Mouse (Mus musculus) inflammation-experienced regulatory T-cells, adult 6 months (primary cell): Measurements from ENCODE around the gene Lad1. TPM values are rescaled to one million over a fixed set of nuclear protein-coding genes. Genes with fewer than 3 reads are reported as not detected.

Experiments
- ATAC-seq: one replicate; pipeline ENCODE4 v1.8.0; 2017
- polyA plus RNA-seq, 3 experiments: library from polyadenylated mRNA; unstranded; fragments of 100-300 nt; shearing (Covaris generic); gene quantifications; one replicate each; pipeline ENCODE4 v1.2.1; 2017

The Lad1 gene
- polyA plus RNA-seq, 3 experiments from 2014 or later = 1.9 to 5.2 (median 2.4) TPM

DNA sequence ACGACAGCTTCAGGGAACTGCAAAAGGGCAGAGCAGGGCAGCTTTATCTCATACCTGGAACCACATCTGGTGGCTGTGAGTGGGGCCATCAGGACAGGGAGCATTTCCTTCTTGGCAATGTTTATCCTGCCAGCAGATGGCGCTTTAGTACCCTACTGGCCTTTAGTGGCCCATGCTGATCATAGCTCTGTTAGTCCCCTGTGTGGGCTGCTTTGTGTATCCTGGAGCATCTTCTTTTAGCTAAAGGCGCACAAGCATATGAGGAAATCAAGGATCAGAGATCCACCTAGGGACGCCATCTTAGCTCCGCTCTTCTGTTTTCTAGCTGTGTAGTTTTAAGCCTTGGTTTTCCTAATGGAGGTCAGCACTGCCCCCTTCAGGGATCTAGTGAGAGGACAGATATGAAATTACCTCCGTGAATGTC, 28.8 kb downstream of the Lad1 start:
- ATAC-seq = no peak

DNA sequence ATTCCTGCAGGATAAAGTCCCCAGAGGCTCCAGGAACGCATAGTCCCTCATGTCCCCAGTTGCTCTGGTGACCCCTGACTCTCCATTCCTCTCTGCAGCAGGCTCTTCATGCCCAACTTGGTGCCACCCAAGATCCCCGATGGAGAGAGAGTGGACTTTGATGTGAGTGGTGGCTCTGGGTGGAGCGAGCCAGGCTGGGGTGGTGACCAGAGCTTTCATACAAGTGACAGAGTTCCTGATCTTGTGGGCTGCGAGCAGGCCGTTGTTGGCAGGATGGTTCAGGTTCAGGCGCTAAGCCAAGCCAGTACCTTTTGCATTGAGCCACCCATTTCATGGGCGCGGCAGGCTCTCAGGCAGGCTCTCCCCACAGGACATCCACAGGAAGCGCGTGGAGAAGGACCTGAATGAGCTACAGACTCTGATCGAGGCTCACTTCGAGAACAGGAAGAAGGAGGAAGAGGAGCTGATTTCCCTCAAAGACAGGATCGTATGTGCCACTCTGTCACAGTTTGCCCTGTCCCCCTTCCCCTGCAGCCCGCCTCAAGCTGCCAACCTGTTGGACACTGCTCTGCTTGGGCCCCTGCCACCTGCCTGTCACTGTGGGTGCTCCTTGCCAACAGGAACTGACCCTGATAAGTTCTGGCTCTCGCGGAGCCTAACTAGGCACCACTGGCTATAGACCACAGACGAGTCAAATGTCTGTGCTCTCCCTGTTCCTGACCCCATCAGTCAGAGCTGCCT, 29.4 kb downstream of the Lad1 start:
- ATAC-seq = no peak

DNA sequence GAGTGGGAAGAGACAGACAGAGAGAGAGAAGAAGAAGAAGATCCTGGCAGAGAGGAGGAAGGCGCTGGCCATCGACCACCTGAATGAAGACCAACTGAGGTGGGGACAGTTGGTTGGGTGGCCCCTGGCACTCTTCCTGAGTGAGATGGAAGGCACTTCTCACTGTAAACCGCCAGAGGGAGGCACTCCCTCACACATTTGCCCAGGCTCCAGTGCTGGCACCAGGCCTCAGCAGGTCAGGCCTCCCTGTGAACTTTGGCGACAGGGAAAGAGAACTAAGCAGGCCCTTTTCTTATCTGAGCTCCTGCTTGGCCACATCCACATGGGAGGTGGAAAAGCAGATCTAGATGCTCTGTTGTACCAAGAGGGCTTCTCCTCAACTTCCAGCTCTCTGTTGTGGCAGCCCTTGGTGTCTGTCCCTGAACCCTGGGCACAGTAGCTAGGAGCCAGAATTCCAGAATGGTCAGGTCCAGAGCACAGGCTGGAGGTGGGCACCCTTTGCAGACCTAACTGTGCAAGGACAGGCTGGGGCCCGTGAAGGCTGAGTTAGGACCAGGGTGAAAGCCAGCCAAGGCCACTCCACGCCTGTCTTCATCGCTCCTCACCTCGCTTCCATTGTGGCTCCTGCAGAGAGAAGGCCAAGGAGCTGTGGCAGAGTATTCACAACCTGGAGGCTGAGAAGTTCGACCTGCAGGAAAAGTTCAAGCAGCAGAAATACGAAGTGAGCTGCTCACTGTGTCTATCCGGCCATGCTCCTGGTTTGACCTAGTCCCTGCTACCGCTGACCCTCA, 32.5 kb downstream of the Lad1 start:
- no peak for ATAC-seq

DNA sequence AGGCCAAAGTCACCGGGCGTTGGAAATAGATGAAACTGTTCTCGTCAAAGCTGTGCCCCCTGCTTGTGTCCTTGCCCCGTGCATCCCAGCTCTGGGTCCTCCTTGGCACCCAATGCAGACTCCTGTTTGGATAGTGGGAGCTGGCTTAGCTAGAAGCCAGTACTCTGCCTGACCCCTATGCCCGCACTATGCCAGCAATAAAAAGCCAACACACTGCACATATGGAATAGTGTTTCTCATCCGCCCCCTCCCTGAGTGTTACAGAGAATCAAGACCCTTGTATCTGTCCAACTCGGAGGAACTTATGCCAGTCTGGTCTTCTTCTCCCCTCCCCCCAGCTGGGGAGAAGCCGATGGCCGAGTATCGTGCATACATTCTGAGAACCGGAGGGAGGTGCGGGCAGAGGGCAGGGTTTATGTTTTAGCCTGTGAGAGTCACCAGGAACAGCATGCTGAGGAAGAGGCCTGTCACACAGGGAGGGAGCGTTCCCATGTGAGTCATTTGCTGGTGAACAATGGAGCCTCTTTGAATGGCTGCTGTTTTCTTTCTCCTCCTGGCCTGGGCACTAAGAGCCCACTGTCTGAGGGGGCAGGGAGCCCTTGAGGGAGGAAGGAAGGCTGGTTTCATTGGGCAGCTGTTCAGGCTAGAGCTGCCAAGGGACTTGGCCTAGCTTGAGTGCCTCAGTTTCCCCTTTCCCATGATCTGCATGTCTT, 33.8 kb downstream of the Lad1 start:
- no peak for ATAC-seq

DNA sequence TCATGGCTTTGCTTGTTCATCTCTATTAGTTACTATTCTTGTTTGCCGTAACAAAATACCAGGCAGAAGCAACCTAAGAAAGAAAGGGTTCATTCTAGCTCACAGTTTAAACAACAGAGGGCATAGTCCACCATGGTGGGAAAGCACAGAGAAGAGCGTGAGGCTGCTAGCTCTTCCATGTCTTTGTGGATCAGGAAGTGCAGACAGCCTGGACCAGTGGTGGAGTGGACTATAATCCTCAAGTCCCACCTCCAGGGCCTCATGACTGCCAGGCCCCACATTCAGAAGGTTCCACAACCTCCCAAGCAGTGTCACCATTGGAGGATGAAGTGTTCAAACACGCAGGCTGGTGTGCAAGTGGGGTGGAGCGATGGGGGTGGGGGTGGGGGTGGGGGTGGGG, 34.8 kb downstream of the Lad1 start:
- no peak for ATAC-seq

DNA sequence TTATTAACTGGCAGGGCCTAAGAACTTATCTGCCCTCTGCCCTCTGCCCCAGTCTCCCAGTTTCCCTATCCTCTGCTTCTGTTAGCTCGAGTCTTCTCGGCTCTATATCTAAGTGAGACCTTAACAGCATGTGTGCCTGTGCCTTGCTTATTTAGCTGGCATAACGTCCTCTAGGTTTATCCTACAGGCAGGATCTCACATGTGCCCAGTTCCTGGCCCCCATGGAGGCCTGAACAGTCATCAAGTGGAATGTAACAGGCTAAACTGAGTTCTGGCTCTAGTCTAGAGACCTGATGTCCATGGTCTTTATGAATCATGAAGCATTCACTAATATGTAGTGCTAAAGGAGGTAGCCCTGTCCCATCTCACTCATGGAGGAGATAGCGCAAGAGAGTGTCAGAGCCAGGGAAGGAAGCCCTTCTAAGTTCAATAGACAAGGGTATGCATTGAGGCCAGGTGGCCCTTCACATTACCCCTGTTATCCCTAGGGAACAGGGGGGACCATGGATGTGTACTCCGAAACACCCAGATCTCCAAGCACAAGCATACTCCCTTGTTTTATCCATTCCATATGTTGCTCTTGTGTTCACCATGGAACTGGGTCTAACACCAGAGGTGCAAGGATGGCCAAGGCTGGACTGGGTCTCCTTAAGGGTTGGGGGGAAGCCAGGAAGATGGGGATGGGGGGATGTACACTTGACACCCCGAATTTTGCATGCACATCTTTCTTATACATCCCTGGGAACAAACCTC, 36.4 kb downstream of the Lad1 start:
- no peak for ATAC-seq

DNA sequence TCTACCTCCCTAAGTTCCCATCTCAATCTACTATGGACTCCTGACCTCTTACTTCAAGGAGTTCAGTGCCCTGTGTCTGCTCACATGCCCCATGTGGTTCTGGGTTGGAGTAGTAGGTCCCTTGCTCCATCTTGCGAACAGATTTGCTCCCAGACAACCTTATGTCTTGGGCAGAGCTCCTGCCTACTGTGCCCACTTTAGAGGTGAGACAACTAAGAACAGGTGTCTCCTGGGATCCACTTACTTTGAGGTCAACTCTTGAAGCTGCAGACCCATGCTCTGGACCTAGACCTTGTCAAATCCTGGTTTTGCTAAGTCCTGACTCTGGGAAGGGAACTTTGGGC, 36.9 kb downstream of the Lad1 start:
- ATAC-seq = no peak

DNA sequence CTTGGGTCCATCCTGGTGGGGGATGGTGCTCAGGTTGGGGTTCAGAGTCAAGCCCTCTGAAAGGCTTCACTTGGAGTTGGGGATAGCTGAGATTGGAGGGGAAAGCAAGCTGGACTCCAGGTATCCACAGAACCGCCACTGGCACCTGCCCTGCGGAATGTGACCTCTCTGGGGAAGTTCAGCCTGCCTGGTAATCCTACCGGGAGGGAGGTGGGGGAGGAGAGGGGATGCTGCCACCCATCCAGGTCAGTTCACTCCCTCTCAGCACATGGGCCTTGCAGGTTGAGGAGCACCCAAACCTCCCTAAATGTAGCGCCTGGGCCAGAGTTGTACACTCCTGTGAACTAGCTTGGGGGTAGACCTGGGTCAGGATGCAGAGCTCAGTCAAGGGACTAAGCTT, 37.7 kb downstream of the Lad1 start:
- ATAC-seq = no peak

DNA sequence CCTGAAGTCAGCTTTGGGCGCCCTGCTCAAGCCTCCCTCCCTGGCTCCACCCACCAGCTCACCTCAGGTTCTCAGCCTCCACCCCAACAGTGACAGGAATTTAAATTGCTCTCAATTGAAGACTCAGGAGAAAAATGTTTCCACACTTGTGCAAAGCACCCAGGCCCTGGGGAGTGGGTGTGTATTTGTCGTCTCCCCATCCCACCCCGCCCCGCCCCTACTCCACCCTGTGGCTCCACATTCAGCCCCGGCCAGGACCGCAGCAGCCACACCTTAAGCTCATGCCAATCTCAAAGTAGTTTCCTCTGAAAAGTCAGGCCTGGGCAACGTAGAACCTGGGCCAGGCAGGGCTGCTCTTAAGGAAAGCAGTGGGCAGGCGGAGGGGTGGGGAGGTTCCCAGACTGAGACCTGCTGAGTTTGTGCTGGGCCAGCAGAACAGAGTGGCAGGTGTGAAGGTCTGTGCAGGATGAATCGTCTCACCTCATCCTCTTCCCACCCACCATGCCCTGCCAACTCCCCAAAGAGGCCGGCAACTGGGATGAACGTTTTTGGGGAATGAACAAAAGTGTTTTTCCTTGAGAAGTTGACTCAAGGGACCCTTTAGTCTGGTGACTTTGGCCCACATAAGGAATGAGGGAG, 38.9 kb downstream of the Lad1 start:
- ATAC-seq = no peak

DNA sequence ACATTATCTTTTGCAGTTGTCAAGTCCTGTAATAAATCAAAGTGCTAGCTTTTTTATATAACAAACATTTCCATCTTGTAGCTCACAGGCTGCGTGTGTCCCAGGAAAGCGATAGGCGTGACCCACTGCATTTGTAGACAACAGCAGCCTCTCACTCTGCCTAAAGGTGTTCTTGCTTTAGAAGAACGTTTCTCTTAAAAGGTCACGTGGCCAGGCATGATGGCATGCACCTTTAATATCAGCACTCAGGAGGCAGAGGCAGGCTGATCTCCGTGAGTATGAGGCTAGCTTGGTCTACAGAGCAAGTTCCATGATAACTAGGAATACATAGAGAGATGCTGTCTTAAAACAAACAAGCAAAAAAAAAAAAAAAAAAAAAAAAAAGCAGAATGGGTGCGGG, 40.1 kb downstream of the Lad1 start:
- no peak for ATAC-seq

DNA sequence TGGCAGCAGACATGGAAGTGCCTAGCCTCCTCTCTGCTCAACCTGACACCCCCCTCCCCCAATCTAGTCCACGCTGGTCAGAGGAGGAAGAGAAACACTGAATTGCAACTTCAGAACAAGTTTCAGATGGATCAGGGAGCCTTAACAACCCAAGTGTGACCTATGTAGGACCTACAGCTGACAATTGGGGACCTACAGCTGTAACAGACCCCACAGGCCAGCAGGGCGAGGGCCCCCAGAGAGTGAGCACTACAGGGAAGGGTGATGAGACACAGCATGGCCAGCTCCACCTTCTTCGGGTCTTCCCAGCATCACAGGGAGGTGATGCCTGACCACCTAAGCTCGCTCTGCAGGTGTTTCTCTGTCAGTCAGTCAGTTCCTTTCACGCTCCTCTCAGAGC, 42.7 kb downstream of the Lad1 start:
- no peak for ATAC-seq

DNA sequence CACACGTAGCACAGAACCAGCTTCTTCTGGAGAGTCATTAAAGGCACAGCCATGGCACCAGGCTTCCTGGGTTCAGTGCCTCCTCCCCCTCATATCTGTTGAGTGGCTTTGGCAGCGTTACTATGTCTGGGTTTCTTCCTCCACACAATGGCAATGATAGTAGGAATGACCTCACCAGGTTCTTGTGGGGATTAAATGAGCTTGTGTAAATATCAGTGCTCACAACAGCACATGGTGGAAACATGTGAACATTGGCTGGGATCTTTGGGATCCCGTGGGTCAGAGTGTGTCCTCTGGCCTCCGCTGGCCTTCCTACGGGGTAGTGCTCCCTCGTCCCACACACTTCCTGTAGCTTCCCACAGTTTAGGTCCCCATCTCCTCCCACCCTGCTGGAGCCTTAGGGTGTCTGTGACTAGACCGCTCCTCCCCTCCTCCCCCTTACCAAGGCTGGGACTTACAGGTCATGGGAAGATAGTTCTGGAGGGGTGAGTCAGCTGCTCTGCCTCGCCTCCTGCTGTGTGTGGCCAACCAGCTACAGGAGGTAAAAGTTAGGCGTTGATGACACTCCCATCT, 43.7 kb downstream of the Lad1 start:
- ATAC-seq = no peak

DNA sequence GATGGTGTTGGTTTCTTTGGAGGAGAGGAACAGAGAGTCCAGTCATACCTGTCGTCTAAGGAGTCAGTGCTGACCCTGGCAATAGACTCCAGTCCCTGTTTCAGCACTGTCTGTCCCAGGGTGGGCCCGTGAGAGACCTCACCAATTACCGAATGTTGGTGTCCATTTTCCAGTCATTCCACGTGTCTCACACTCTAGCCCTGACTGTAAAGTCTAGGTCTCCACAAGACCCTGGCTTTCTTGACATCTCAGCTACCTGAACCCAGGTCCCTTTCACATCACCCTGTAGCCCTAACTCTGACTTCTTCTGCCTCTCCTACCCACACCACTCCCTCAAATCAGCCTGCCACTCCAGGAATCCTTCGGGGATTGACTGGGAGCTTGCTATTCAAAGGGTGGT, 44.2 kb downstream of the Lad1 start:
- no peak for ATAC-seq

DNA sequence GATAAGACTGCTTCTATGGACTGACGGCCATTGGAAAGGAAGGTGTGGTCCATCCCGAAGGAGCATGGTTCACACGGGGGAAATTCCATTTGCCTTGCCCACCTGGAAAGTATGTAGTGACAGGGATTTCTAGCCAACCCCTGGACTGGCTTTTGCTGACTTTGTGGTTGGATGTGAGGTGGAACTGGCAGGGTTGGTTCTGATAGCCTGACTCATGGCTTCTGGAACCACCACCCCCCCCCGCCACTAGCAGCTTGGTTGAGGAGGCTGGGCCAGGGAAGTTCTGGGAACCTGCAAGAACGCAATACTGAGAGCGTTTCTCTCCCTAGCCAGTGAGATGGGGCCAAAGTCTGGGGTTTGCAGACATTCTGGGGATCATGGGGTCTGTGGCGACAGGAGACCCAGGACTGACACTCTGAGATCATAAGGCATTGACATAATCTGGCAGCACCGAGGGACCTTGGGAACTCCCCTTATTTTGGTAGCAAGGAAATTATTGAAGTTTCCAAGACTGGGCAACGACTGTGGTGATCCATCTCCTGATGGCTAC, 45.5 kb downstream of the Lad1 start:
- ATAC-seq = no peak

DNA sequence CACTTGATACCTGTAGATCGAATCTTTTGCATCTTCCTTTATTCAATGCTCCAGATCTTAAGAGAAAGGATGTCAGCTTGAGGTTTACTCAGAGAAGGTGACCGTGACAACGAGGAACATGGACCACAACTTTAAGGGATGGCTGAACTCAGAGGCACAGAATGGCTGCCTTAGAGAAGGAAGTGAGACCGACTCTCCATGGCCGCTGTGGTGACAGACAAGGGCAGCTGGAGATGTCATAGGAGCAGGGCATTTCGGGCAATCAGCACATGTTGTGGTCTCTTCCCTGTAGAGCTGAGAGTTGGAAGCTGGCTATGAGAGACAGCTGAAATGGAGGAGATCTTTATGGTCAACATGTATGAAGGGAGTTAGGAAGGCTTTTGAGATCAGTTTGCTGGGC, 46.4 kb downstream of the Lad1 start:
- no peak for ATAC-seq

DNA sequence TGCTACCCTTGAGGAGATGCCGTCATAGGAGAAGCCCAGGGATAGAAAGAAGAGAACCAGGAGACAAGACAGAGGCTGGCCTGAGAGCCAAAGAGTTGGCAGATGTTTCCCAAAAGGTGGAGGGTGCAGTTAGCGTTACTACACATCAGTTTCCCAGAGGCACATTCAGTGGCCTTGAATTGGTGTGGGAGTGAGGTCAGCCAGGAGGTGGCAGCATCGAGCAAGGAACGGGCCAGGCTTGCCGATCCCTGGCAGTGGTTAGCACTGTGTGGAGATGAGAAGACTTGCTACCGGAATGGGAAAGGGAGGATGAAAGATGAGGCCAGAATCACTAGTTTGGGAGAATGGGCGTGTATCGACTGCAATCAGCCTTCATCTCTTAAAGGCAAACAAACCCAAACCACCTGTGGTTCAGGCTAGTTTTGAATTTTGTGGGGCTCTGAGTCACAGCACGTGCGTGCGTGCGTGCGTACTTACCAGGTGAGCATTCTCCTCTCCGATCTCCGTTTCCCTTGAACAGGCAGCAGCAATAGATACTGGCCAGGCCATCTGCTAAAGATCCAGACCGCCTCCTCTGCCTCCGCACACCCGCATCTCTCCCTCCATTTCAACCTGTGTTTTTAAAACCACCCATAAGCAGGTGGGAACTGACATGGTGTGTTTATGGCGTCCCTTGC, 47.3 kb downstream of the Lad1 start:
- ATAC-seq = no peak

DNA sequence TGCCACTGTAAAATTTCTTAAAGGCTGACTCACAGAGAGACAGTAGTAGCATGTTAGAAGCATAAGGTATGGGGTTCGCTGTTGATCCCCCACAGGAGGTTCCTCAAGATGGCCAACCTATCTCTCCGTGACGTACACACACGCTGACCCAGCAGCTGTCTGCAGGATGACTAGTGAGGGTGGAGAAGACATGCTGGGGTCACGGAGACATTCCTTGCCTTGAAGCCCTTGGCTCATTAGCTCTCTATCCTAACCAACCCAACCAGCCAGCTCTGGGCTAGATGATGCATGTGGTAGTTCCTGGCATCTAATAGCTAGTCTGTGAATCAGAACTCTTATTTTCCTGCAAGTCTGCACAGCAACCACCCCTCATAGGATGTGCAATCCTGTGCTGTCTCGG, 50.2 kb downstream of the Lad1 start:
- ATAC-seq = no peak

DNA sequence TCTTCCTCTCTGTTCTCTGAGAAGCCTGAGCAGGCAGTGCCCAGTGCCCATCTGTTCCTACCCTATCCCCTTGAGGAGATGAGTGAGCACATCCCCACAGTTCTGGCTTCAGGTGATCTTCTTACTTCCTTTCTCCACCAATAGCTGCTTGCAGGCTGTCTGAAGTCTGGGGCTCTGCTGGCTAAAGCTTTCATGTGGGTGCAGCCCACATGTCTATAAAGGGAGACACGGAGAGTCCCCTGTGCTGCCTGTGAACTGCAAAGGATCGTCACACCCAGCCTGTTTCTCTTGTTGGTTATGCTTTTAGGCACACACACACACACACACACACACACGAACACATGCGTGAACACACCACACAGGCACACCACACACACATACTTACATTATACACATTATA, 54.6 kb downstream of the Lad1 start:
- no peak for ATAC-seq

DNA sequence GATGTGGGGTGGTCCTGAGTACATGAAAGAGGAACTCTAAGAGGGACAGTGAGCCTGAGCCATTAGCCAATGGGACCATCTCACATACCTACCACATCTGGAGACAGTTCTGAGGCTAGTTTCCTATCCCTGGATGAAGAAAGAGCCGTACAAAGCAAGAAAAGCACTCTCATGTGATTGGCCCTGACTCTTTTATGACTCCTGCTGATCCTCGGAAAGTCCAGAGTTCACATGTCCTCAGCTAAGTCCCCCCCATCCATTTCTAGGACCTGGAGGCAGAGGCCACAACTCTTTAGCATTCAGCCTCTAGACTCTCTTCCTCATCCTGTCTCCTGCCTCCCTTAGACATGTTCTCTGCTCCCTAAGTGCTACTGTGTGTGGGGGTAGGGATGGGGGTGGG, 58.9 kb downstream of the Lad1 start:
- ATAC-seq = no peak

DNA sequence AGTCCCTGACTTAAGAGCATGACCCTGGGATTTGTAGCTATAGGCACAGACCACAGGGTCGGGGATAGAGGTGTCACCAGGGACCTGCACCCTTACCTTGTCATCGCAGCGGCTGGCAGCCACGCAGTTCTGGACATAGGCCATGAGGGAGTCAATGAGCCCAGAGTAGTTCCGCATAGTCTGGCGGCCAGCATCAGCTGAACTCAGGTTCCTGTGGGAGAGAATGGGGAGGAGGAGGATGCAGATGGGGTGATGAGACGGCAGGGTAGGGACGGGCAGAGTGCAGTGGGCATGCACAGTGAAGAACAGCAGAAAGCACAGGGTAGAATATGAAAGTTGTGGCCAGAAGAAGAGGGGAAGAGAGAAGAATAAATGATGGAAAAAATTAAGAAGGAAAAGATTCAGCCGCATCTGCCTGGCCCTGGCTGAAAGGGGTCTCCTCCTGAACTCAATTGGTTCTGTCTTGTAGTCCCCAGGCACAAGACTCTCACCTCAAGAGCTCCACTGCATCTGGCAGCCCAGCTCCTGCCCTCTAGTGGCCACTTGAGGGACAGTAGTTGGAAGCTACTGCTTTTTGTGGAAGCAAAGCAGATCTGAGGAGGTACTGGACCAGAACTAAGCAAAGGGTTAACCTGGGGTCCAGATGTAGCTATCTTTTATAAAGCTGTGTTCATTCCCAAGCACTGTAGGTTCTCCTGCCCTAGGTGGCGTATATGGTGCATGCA, 64.1 kb downstream of the Lad1 start:
- ATAC-seq = no peak
